Mouse (Mus musculus) G1E (cell line): ENCODE measurements around the gene Dmrt1. TPM values are rescaled to one million over a fixed set of nuclear protein-coding genes. Genes with fewer than 3 reads are reported as not detected.

ENCODE experiments used
- ATAC-seq: 2 replicates; pipeline ENCODE4 v1.8.0; 2016; ENCODE audit warnings: mild to moderate bottlenecking; ENCODE audit not compliant: insufficient number of reproducible peaks, poor library complexity, low FRiP score, severe bottlenecking; ENCODE audit errors: extremely low read depth
- DNase-seq: peaks from one replicate; pipeline ENCODE4 v3.0.0; 2012; ENCODE audit warnings: low spot score
- H3K27me3 ChIP-seq: 2 replicates; pipeline ENCODE4 v1.6.1; 2012; ENCODE audit warnings: mild to moderate bottlenecking, low read length, inconsistent platforms; ENCODE audit not compliant: insufficient read depth
- H3K36me3 ChIP-seq: replicated peaks from 2 replicates; pipeline ENCODE3; 2012; ENCODE audit warnings: mild to moderate bottlenecking, inconsistent platforms
- H3K4me1 ChIP-seq: 2 replicates; pipeline ENCODE4 v1.6.1; 2012; ENCODE audit warnings: low read depth, low read length, inconsistent platforms, mixed read lengths; ENCODE audit not compliant: insufficient read depth
- H3K4me3 ChIP-seq: 2 replicates; pipeline ENCODE4 v1.5.1; 2012; ENCODE audit warnings: low read depth, mild to moderate bottlenecking, inconsistent platforms, low read length, moderate library complexity, mixed read lengths
- H3K9me3 ChIP-seq: replicated peaks from 2 replicates; pipeline ENCODE4 v1.6.1; 2012; ENCODE audit warnings: inconsistent platforms
- CTCF ChIP-seq: IDR thresholded peaks from 2 replicates; pipeline ENCODE4 v1.5.1; 2012; ENCODE audit warnings: low read depth, low read length, inconsistent platforms, mixed read lengths
- GATA1 ChIP-seq: IDR thresholded peaks from 2 replicates; pipeline ENCODE4 v1.6.1; 2012; ENCODE audit warnings: borderline replicate concordance, low read length, inconsistent platforms, mixed read lengths
- GATA2 ChIP-seq: IDR thresholded peaks from 2 replicates; pipeline ENCODE4 v1.6.1; 2012; ENCODE audit warnings: low read depth, low read length, inconsistent platforms, borderline replicate concordance
- POLR2AphosphoS5 ChIP-seq: IDR thresholded peaks from 2 replicates; pipeline ENCODE4 v1.6.1; 2012; ENCODE audit warnings: low read depth, low read length, inconsistent platforms; ENCODE audit not compliant: insufficient replicate concordance
- TAL1 ChIP-seq: conservative IDR thresholded peaks from 2 replicates; pipeline ENCODE4 v1.6.1; 2012; ENCODE audit warnings: low read depth, low read length, inconsistent platforms, mixed read lengths
- polyA plus RNA-seq: library from polyadenylated mRNA; stranded (reverse); fragments of >175 nt; gene quantifications from 2 replicates; pipeline ENCODE4 v1.2.3, GENCODE M21; 2012
- total RNA-seq, 2 experiments: library from RNA; stranded (forward) in 1 of 2; stranded (reverse) in 1 of 2; fragments of 200-1000 nt in 1 of 2; fragments of >200 nt in 1 of 2; fragmentation: Nextera tagmentation in 1 of 2; gene quantifications; 2 replicates each; pipeline ENCODE4 v1.2.3; 2014 to 2017

Dmrt1 gene
- total and polyA plus RNA-seq, 3 experiments: not detected

DNA sequence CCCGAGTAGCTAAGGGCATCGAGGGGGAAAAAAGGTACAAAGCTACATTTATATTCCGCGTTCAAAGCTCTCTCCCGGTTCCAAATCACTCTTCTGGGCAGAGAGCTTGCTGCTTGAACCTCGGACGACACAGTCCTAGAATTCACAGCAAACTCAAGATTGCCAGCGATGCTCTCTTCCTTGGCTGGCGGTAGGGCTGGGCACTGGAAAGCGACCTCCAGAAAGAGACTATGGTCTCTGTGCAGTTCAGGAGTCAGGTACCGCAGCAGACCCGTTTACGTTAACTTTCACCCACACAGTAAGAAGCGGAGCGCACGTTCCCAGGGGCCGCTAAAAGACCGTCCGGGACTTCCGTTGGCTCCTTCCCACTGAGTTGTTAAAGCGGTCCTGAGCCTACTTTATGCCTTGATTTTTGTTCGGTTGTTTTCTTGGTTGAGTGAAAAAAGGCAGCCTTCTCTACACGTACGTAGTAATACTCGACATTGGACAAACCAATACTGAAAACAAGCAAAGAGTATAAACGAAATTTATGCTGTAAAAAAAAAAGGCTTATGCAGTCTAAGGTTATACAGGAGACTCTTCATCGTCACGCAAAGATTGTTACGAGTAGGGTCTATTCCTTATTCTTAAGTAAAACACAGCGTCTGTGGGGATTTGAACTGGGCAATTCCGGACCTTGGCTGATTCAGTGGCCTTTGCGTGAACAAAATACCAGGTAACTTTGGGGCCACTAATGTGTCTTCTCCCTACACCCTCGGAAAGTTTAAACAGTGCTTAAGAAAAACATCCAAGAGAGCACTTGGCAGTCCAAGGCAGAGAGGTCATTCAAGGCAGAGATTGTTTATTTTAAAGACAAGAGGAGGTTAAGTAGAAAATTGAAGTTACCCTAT is 103.8 kb downstream of the Dmrt1 start:
- no peaks in the 10 kb centered on the region for H3K27me3 ChIP-seq
- H3K4me1 ChIP-seq: no peaks in the 10 kb centered on the region
- H3K9me3 ChIP-seq: peaks cover 79% of the 10 kb centered on the region
- DNase-seq: no peak
- ATAC-seq: no peak
- TF ChIP-seq TAL1 (no peak), GATA2 (no peak), CTCF (no peak), POLR2AphosphoS5 (no peak), GATA1 (no peak)
- H3K4me3 ChIP-seq: no peak overlapping the region; the same call in 1 of the 2 replicates
- H3K36me3 ChIP-seq: no peaks in the 10 kb centered on the region

DNA sequence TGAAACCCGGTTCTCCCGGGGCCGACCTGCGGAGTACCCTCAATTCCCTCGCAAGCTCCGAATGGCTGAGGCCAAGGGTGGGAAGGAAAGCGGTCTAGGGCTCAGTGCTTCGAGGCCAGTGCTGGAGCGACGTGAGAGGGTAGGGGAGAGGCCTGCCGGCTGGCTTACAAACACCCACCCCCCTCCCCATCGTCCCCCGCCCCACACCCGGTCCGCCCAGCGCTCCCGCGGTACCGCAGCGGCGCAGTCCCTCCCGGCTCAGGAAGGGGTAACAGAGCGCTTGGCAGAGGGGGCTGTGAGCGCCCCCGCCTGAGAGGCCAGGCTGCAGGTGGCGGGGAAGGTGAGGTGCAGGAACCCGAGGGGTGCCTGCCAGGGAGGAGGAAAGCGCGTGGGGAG is 104.6 kb downstream of the Dmrt1 start, which contains the start of gene Dmrt3:
Dmrt3 (plus strand) TSS at position 287 of the 396 bp plus-strand sequence.
- no peak within 1 kb of the TSS; the same call in 1 of the 2 replicates for H3K4me3 ChIP-seq
- DNase-seq (no peak), ATAC-seq (no peak)
- no peak for TF ChIP-seq POLR2AphosphoS5
- TF ChIP-seq GATA1: no peak
- no peak for TF ChIP-seq CTCF
- TF ChIP-seq GATA2: no peak
- no peak for TF ChIP-seq TAL1
- peaks cover 76% of the 10 kb centered on the region for H3K9me3 ChIP-seq
- no peaks in the 10 kb centered on the region for H3K27me3 ChIP-seq
- no peaks in the 10 kb centered on the region for H3K4me1 ChIP-seq
- no peaks in the 10 kb centered on the region for H3K36me3 ChIP-seq

- DNase-seq (no peak), ATAC-seq (no peak)
- TF ChIP-seq GATA2 (no peak), CTCF (no peak), GATA1 (no peak), TAL1 (no peak), POLR2AphosphoS5 (no peak)
- H3K9me3 ChIP-seq: peaks cover 76% of the 10 kb centered on the region
- no peaks in the 10 kb centered on the region for H3K36me3 ChIP-seq
- H3K27me3 ChIP-seq: no peaks in the 10 kb centered on the region
- H3K4me1 ChIP-seq: no peaks in the 10 kb centered on the region
- H3K4me3 ChIP-seq: no peak overlapping the region; the same call in 1 of the 2 replicates
Observed at GRCm38 (mm10) chr19:25610411-25611111, 105.1 kb downstream of the Dmrt1 start.

DNA sequence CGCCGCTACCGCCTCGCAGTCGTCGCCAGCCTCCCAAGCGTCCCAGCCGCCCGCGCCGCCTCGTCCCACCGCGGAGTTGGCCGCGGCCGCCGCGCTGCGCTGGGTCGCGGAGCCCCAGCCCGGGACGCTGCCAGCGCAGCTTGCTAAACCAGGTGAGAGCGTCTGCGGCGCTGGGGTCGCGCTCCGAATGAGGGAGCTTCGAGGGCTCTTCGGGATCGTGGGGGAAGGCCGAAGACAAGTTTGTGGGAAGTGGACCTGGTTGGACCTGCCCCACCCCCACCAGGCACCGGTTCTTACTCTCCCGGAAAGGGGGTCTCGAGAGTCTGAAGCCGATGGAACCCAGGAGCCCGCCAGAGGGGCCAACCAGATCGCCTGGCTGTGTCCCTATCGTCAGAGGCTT is 105.7 kb downstream of the Dmrt1 start:
- Histone ChIP-seq H3K4me3 (no peak overlapping the region; the same call in 1 of the 2 replicates), H3K36me3 (no peaks in the 10 kb centered on the region), H3K27me3 (no peaks in the 10 kb centered on the region), H3K4me1 (no peaks in the 10 kb centered on the region), H3K9me3 (peaks cover 71% of the 10 kb centered on the region)
- ATAC-seq: no peak
- TF ChIP-seq GATA2 (no peak), CTCF (no peak), POLR2AphosphoS5 (no peak), GATA1 (no peak), TAL1 (no peak)
- DNase-seq: no peak

DNA sequence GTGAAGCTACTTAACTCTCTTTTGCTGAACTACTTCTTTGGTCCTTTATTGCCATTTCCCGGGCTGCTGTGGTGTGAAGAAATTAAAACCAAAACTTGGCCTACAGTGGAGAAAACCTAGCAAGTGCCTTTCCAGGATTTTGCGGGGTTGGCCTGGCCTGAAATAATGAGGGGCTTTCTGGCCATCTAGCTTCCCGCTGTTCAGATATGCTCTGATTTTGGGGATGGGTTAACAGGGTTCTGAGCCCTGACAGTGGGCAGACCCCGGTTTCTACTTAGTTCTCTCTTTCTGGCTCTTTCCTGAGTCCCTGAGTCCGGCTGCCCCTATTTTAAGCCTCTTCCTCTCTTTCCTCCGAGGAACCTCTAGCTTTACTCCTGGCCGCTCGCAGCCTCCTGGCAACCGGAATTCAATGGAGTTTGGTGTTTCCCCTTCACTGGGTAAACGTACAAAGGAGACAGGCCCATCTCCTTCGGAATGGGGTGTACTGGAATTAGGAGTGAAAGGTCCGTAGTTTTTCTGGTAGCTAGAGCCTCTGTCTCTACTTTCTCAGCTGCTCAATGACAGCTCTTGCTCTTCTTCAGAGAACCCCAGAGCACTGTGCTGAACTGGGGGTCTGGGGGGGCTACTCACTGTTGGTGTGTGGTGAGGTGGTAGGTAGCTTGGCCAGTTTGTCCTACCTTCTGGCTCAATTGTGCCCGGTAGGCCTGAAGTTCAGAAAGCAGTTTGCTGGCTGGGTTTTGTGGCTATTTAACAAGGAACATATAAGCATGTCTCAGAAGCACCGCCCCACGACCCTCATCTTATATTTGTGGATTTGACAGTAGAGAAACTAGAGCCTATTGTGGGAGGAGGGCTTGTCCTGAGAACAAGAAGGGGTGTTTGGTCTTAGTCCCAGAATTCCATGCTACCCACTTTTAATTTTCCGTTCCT is 106.7 kb downstream of the Dmrt1 start:
- Histone ChIP-seq H3K4me1 (no peaks in the 10 kb centered on the region), H3K4me3 (no peak overlapping the region), H3K9me3 (peaks cover 61% of the 10 kb centered on the region), H3K27me3 (no peaks in the 10 kb centered on the region), H3K36me3 (no peaks in the 10 kb centered on the region)
- TF ChIP-seq CTCF: no peak
- ATAC-seq: no peak
- no peak for DNase-seq
